In genomic region chr7:27371715-27372462, GRCm38 (mm10) we compare ENCODE assay signal across 10 mouse cellular contexts. TPM values are rescaled to one million over a fixed set of nuclear protein-coding genes. Genes with fewer than 3 reads are reported as not detected.
DNase-seq lines count a peak whose midpoint lies in the region; ATAC-seq and TF ChIP-seq lines count a peak whose summit lies in the region.
"Had no signal": no experiment of that assay in that cellular context is flagged by ENCODE, and none has a peak within 500 bp of the region (broad histone marks: within the 10 kb centered on the region; RNA-seq: fewer than 3 reads in every experiment).

No protein-coding gene starts in this region.

- peaks cover 100% of the 10 kb centered on the region for H3K27me3 ChIP-seq in hindbrain, embryonic 10.5 days (ENCODE audit: insufficient read depth, poor library complexity, severe bottlenecking)
- H3K27me3 ChIP-seq in hindbrain, embryonic 14.5 days (ENCODE audit: control insufficient read depth, insufficient read depth, low read length) = peaks cover 98% of the 10 kb centered on the region
- peaks cover 97% of the 10 kb centered on the region for H3K27me3 ChIP-seq in embryonic facial prominence, embryonic 12.5 days
- H3K27me3 ChIP-seq in limb, embryonic 15.5 days = peaks cover 96% of the 10 kb centered on the region

- H3K27ac ChIP-seq in hindbrain, embryonic 10.5 days = no peak overlapping the region
- H3K27ac ChIP-seq in hindbrain, embryonic 14.5 days = no peak overlapping the region
- no peak overlapping the region for H3K27ac ChIP-seq in ES-E14 (ENCODE audit: insufficient read depth, low read depth, low read length, poor library complexity, severe bottlenecking)
- H3K27ac ChIP-seq in embryonic facial prominence, embryonic 12.5 days = no peak overlapping the region
- H3K27ac ChIP-seq in limb, embryonic 15.5 days = peak overlapping the region; percentile 38; the same call in 1 of the 2 replicates

- 4% methylated on average over 44 of the region's 44 CpGs for WGBS in hindbrain, embryonic 10.5 days
- whole genome bisulfite sequencing in hindbrain, embryonic 14.5 days = 10% methylated on average over 44 of the region's 44 CpGs
- WGBS in embryonic facial prominence, embryonic 12.5 days = 5% methylated on average over 44 of the region's 44 CpGs
- WGBS in limb, embryonic 15.5 days = 5% methylated on average over 44 of the region's 44 CpGs

- H3K9ac ChIP-seq in hindbrain, embryonic 14.5 days = no peak overlapping the region
- H3K9ac ChIP-seq in ES-E14 (ENCODE audit: insufficient read depth, low read depth, low read length, poor library complexity, severe bottlenecking) = peak overlapping the region; percentile 24
- 0 out of 2 replicates have a peak overlapping the region, but pooled peaks have one; percentile 17 for H3K9ac ChIP-seq in embryonic facial prominence, embryonic 12.5 days
- no peak overlapping the region for H3K9ac ChIP-seq in limb, embryonic 15.5 days

- peaks cover 17% of the 10 kb centered on the region for H3K9me3 ChIP-seq in hindbrain, embryonic 10.5 days
- H3K9me3 ChIP-seq in hindbrain, embryonic 14.5 days (ENCODE audit: control insufficient read depth, low read length) = peaks cover 4% of the 10 kb centered on the region; the same call in 1 of the 2 replicates
- no peaks in the 10 kb centered on the region for H3K9me3 ChIP-seq in ES-E14 (ENCODE audit: control insufficient read depth, insufficient read depth, low read depth, low read length)
- peaks cover 7% of the 10 kb centered on the region; the same call in 1 of the 2 replicates for H3K9me3 ChIP-seq in embryonic facial prominence, embryonic 12.5 days
- no peaks in the 10 kb centered on the region for H3K9me3 ChIP-seq in limb, embryonic 15.5 days

- no peaks in the 10 kb centered on the region for H3K36me3 ChIP-seq in hindbrain, embryonic 10.5 days
- H3K36me3 ChIP-seq in hindbrain, embryonic 14.5 days (replicated peaks; ENCODE audit: control insufficient read depth, insufficient read depth) = peaks cover 30% of the 10 kb centered on the region
- peaks cover 6% of the 10 kb centered on the region for H3K36me3 ChIP-seq in ES-E14 (ENCODE audit: control insufficient read depth, insufficient read depth, low read length, poor library complexity, severe bottlenecking)
- H3K36me3 ChIP-seq in embryonic facial prominence, embryonic 12.5 days = no peaks in the 10 kb centered on the region
- H3K36me3 ChIP-seq in limb, embryonic 15.5 days = no peaks in the 10 kb centered on the region

- H3K4me3 ChIP-seq in hindbrain, embryonic 10.5 days = peak overlapping the region; percentile 37
- H3K4me3 ChIP-seq in hindbrain, embryonic 14.5 days (replicated peaks; ENCODE audit: low read length) = no peak overlapping the region
- H3K4me3 ChIP-seq in ES-E14 (ENCODE audit: insufficient read depth in 1 of 2, low read depth in 1 of 2, low read length in 2 of 2, poor library complexity in 1 of 2, severe bottlenecking in 1 of 2) = peak overlapping the region; percentile 32 to 53; a peak in 3 of 4 replicates
- peak overlapping the region; percentile 5; the same call in 1 of the 2 replicates for H3K4me3 ChIP-seq in embryonic facial prominence, embryonic 12.5 days
- peak overlapping the region; percentile 21 for H3K4me3 ChIP-seq in limb, embryonic 15.5 days

- DNase-seq in hindbrain, embryonic 10.5 days (ENCODE audit: low spot score) = peak; percentile 40
- no peak for DNase-seq in hindbrain, embryonic 14.5 days (ENCODE audit: low spot score)
- no peak for DNase-seq in ES-E14 (ENCODE audit: low read depth, low spot score)
- DNase-seq in layer of hippocampus, adult 9-10 months (ENCODE audit: low spot score) = no peak
- DNase-seq in thymus, adult 18-20 months = no peak
- DNase-seq: cerebellum, postnatal 10 days had no signal

- ATAC-seq in hindbrain, embryonic 14.5 days (ENCODE audit: low FRiP score) = no peak
- peak; percentile 32; the same call in 1 of the 2 replicates for ATAC-seq in embryonic facial prominence, embryonic 12.5 days (ENCODE audit: insufficient number of reproducible peaks, insufficient read depth, low FRiP score, low TSS enrichment)
- peak; percentile 69 for ATAC-seq in limb, embryonic 15.5 days (ENCODE audit: insufficient number of reproducible peaks, low FRiP score, low TSS enrichment, low read depth)

- H3K4me1 ChIP-seq in hindbrain, embryonic 10.5 days (replicated peaks) = peaks cover 19% of the 10 kb centered on the region
- H3K4me1 ChIP-seq in hindbrain, embryonic 14.5 days (replicated peaks; ENCODE audit: control insufficient read depth, insufficient read depth, low read length) = no peaks in the 10 kb centered on the region
- H3K4me1 ChIP-seq in ES-E14 (ENCODE audit: control insufficient read depth in 2 of 2, insufficient read depth in 2 of 2, low read length in 2 of 2, poor library complexity in 1 of 2) = peaks cover 2 to 14% of the 10 kb centered on the region in 2 experiments; a peak in 1 of 4 replicates
- H3K4me1 ChIP-seq in embryonic facial prominence, embryonic 12.5 days = peaks cover 10% of the 10 kb centered on the region; the same call in 1 of the 2 replicates
- peaks cover 14% of the 10 kb centered on the region for H3K4me1 ChIP-seq in limb, embryonic 15.5 days

- in situ Hi-C loops in ES-E14 (cut with MboI; ENCODE audit: low sequenced_read_pairs in 2 of 2, unreplicated experiment in 2 of 2) = no loop called here

- H3K4me2 ChIP-seq in hindbrain, embryonic 14.5 days (replicated peaks) = no peak overlapping the region
- peak overlapping the region; percentile 27 for H3K4me2 ChIP-seq in embryonic facial prominence, embryonic 12.5 days (replicated peaks)
- H3K4me2 ChIP-seq in limb, embryonic 15.5 days = peak overlapping the region; percentile 36

TF ChIP-seq in ES-E14, 5 proteins besides CTCF, POLR2A, EP300 and RAD21:
- TF ChIP-seq MAFK (IDR thresholded peaks at IDR 0.05; ENCODE audit: insufficient read depth, low read depth, low read length) (no peak), HCFC1 (IDR thresholded peaks at IDR 0.05; ENCODE audit: borderline replicate concordance, insufficient read depth, low read length) (no peak), CHD2 (IDR thresholded peaks at IDR 0.05; ENCODE audit: low read depth, low read length) (no peak), ZC3H11A (IDR thresholded peaks at IDR 0.05; ENCODE audit: borderline replicate concordance, low read depth, low read length) (no peak), ZNF384 (IDR thresholded peaks at IDR 0.05; ENCODE audit: low read depth, low read length) (no peak)
TF ChIP-seq in ES-E14: peak in this region for 0.

RNA-seq across cellular contexts. Expression of gene Gm20479, which starts 14.7 kb away (rescaled TPM):
- polyA plus RNA-seq in hindbrain, embryonic 10.5 days (2016; fragmentation: Nextera tagmentation; extraction: Ambion mirVana) = 0.50 TPM in 1 of 2 replicates, not detected in the other
- not detected in 2 replicates for polyA plus RNA-seq in hindbrain, embryonic 14.5 days (2014; fragmentation: Nextera tagmentation; extraction: Ambion mirVana)
- total RNA-seq in ES-E14 (2012; rRNA removed) = 1.4 and 1.5 TPM in 2 replicates
- 0.58 and 0.94 TPM in 2 replicates for polyA plus RNA-seq in embryonic facial prominence, embryonic 12.5 days (2016; fragmentation: Nextera tagmentation; extraction: Ambion mirVana)
- polyA plus RNA-seq in limb, embryonic 15.5 days (2015; fragmentation: Nextera tagmentation; extraction: Ambion mirVana) = 0.31 and 0.67 TPM in 2 replicates
- total RNA-seq: gastrocnemius, postnatal 4 days; left cerebral cortex, postnatal 10 days had no signal

RNA-seq across cellular contexts. Expression of gene Shkbp1, which starts 16.1 kb away (rescaled TPM):
- 76.3 and 87.4 TPM in 2 replicates for polyA plus RNA-seq in hindbrain, embryonic 10.5 days (2016; fragmentation: Nextera tagmentation; extraction: Ambion mirVana)
- polyA plus RNA-seq in hindbrain, embryonic 14.5 days (2014; fragmentation: Nextera tagmentation; extraction: Ambion mirVana) = 30.6 and 34.6 TPM in 2 replicates
- total RNA-seq in ES-E14 (2012; rRNA removed) = 28.8 and 45.5 TPM in 2 replicates
- polyA plus RNA-seq in embryonic facial prominence, embryonic 12.5 days (2016; fragmentation: Nextera tagmentation; extraction: Ambion mirVana) = 75.8 and 83.2 TPM in 2 replicates
- 33.6 and 36.4 TPM in 2 replicates for polyA plus RNA-seq in limb, embryonic 15.5 days (2015; fragmentation: Nextera tagmentation; extraction: Ambion mirVana)

RNA-seq across cellular contexts. Expression of gene Ltbp4, which starts 34.4 kb away (rescaled TPM):
- polyA plus RNA-seq in hindbrain, embryonic 10.5 days (2016; fragmentation: Nextera tagmentation; extraction: Ambion mirVana) = 5.8 and 7.5 TPM in 2 replicates
- 10.4 TPM in 2 replicates for polyA plus RNA-seq in hindbrain, embryonic 14.5 days (2014; fragmentation: Nextera tagmentation; extraction: Ambion mirVana)
- 65.8 and 114 TPM in 2 replicates for total RNA-seq in ES-E14 (2012; rRNA removed)
- 15.9 and 16.8 TPM in 2 replicates for polyA plus RNA-seq in embryonic facial prominence, embryonic 12.5 days (2016; fragmentation: Nextera tagmentation; extraction: Ambion mirVana)
- 66.0 and 74.2 TPM in 2 replicates for polyA plus RNA-seq in limb, embryonic 15.5 days (2015; fragmentation: Nextera tagmentation; extraction: Ambion mirVana)

Comparison
In these comparisons a context has a peak if more than half of its experiments do, and no peak if none do; other contexts are left out.
1. H3K9ac ChIP-seq: peak in ES-E14 (single experiment) and embryonic facial prominence, embryonic 12.5 days (single experiment); none in hindbrain, embryonic 14.5 days (single experiment) and limb, embryonic 15.5 days (single experiment).